10 mouse cellular contexts compared by ENCODE assay signal in genomic region chr15:85996031-85996765, GRCm38 (mm10). TPM values are rescaled to one million over a fixed set of nuclear protein-coding genes. Genes with fewer than 3 reads are reported as not detected.
DNase-seq lines count a peak whose midpoint lies in the region; ATAC-seq lines count a peak whose summit lies in the region.
"Had no signal": no experiment of that assay in that cellular context is flagged by ENCODE, and none has a peak within 500 bp of the region (broad histone marks: within the 10 kb centered on the region; RNA-seq: fewer than 3 reads in every experiment).

No protein-coding gene starts in this region.

- no peak overlapping the region for H3K27ac ChIP-seq in liver, embryonic 11.5 days (ENCODE audit: low read depth, low read length)
- H3K27ac ChIP-seq in kidney, embryonic 14.5 days (ENCODE audit: low read depth, low read length): peak overlapping the region; percentile 76; the same call in 1 of the 2 replicates

- intact Hi-C loops in heart, postnatal 10 days (cut with DNase I): no loop called here

- peaks cover 11% of the 10 kb centered on the region for H3K27me3 ChIP-seq in liver, embryonic 11.5 days (replicated peaks; ENCODE audit: control insufficient read depth, insufficient read depth, low read length)
- no peaks in the 10 kb centered on the region for H3K27me3 ChIP-seq in kidney, embryonic 14.5 days (ENCODE audit: control insufficient read depth, insufficient read depth, low read length)

- H3K9ac ChIP-seq in liver, embryonic 11.5 days (ENCODE audit: low read depth, low read length): no peak overlapping the region
- peak overlapping the region; percentile 38; the same call in 1 of the 2 replicates for H3K9ac ChIP-seq in kidney, embryonic 14.5 days (ENCODE audit: low read depth, low read length)

- no peak overlapping the region for H3K4me3 ChIP-seq in liver, embryonic 11.5 days (ENCODE audit: low read depth, low read length)
- H3K4me3 ChIP-seq in kidney, embryonic 14.5 days (ENCODE audit: low read length): no peak overlapping the region

- no peaks in the 10 kb centered on the region for H3K9me3 ChIP-seq in liver, embryonic 11.5 days (ENCODE audit: control insufficient read depth, low read length)
- no peaks in the 10 kb centered on the region for H3K9me3 ChIP-seq in kidney, embryonic 14.5 days (ENCODE audit: control insufficient read depth, low read length)

- peak; percentile 68 for DNase-seq in liver
- no peak for DNase-seq in liver, embryonic 11.5 days (ENCODE audit: low spot score)
- DNase-seq in gastrocnemius, postnatal 4 days (ENCODE audit: low spot score in 2 of 2): no peak
- DNase-seq in adrenal gland, adult (ENCODE audit: inconsistent age in 2 of 2, low spot score in 1 of 2): no peak
- DNase-seq in heart, postnatal 10 days: no peak
- DNase-seq: cerebellum, adult 18-20 months; heart, postnatal 4 days had no signal

- H3K4me1 ChIP-seq in liver, embryonic 11.5 days (replicated peaks; ENCODE audit: control insufficient read depth, insufficient read depth, low read length): no peaks in the 10 kb centered on the region
- H3K4me1 ChIP-seq in kidney, embryonic 14.5 days (ENCODE audit: control insufficient read depth, insufficient read depth, low read length): peaks cover 49% of the 10 kb centered on the region

- 35% methylated on average over 13 of the region's 13 CpGs for WGBS in liver, embryonic 11.5 days
- 17% methylated on average over 13 of the region's 13 CpGs for WGBS in kidney, embryonic 14.5 days

- H3K4me2 ChIP-seq in liver, embryonic 11.5 days: no peak overlapping the region
- no peak overlapping the region for H3K4me2 ChIP-seq in kidney, embryonic 14.5 days (replicated peaks; ENCODE audit: low read depth, low read length)

- H3K36me3 ChIP-seq in liver, embryonic 11.5 days (ENCODE audit: control insufficient read depth, insufficient read depth, low read length): no peaks in the 10 kb centered on the region
- no peaks in the 10 kb centered on the region for H3K36me3 ChIP-seq in kidney, embryonic 14.5 days (ENCODE audit: control insufficient read depth, insufficient read depth, low read length)

- no peak; the same call in 1 of the 2 replicates for ATAC-seq in liver, embryonic 11.5 days (replicated peaks; ENCODE audit: low FRiP score)
- ATAC-seq in erythroblast, adult 5-6 weeks (replicated peaks; ENCODE audit: low FRiP score, poor library complexity, severe bottlenecking): peak; percentile 86
- peak; percentile 63 for ATAC-seq in kidney, embryonic 14.5 days (ENCODE audit: low FRiP score, low TSS enrichment)
- ATAC-seq in megakaryocyte-erythroid progenitor cell, adult 5-6 weeks (replicated peaks; ENCODE audit: low FRiP score, low TSS enrichment, poor library complexity, severe bottlenecking): peak; percentile 83

RNA-seq across cellular contexts. Expression of gene Celsr1, which starts 37.4 kb away (rescaled TPM):
- 0.53 and 1.4 TPM in 2 replicates for polyA plus RNA-seq in liver, embryonic 11.5 days (2014; fragmentation: Nextera tagmentation; extraction: Ambion mirVana)
- 0.38 and 1.5 TPM in 2 replicates for total RNA-seq in erythroblast, adult 5-6 weeks (2015; ENCODE audit: low replicate concordance)
- total RNA-seq in erythroblast, adult 5-6 weeks (2017; ENCODE audit: low replicate concordance): 0.60 and 0.98 TPM in 2 replicates
- polyA plus RNA-seq in kidney, embryonic 14.5 days (2014; fragmentation: Nextera tagmentation; extraction: Ambion mirVana): 6.8 and 8.8 TPM in 2 replicates
- 3.8 and 7.5 TPM in 2 replicates for total RNA-seq in megakaryocyte-erythroid progenitor cell, adult 5-6 weeks (2014; fragmentation: Nextera tagmentation)
- 1.3 and 9.0 TPM in 2 replicates for total RNA-seq in megakaryocyte-erythroid progenitor cell, adult 5-6 weeks (2017)
- total RNA-seq in gastrocnemius, postnatal 4 days (2021): 1 to 10 TPM; 1.6 to 1.7 TPM
- 10 to 100 TPM; 15.1 to 17.1 TPM for total RNA-seq in heart, postnatal 10 days (2021)
